Mouse (Mus musculus) neural tube, embryonic 15.5 days (tissue): ENCODE results near the gene Sgpp2. TPM values are rescaled to one million over a fixed set of nuclear protein-coding genes. Genes with fewer than 3 reads are reported as not detected.
A peak's percentile ranks its signal among the peaks of the same experiment; 100 is the strongest.

Experiments used
- ATAC-seq: fragments of 200-750 bp; cut with Nextera tagmentation; 2 replicates; pipeline ENCODE4 v1.8.0; 2017; ENCODE audit warnings: mild to moderate bottlenecking, moderate TSS enrichment, moderate library complexity; ENCODE audit not compliant: low FRiP score
- H3K27ac ChIP-seq: fragments of 300-500 bp; sonication (generic); replicated peaks from 2 replicates; pipeline ENCODE4 v1.5.1; 2015; ENCODE audit warnings: mild to moderate bottlenecking, inconsistent platforms
- H3K27me3 ChIP-seq: fragments of 300-500 bp; sonication (generic); replicated peaks from 2 replicates; pipeline ENCODE4 v1.6.1; 2015; ENCODE audit warnings: inconsistent platforms
- H3K36me3 ChIP-seq: fragments of 300-500 bp; sonication (generic); 2 replicates; pipeline ENCODE4 v1.6.1; 2015; ENCODE audit warnings: inconsistent platforms
- H3K4me1 ChIP-seq: fragments of 300-500 bp; sonication (generic); 2 replicates; pipeline ENCODE4 v1.6.1; 2015; ENCODE audit warnings: inconsistent platforms
- H3K4me2 ChIP-seq: fragments of 300-500 bp; sonication (generic); 2 replicates; pipeline ENCODE4 v1.6.1; 2015; ENCODE audit warnings: inconsistent platforms, mild to moderate bottlenecking, moderate library complexity
- H3K4me3 ChIP-seq: fragments of 300-500 bp; sonication (generic); replicated peaks from 2 replicates; pipeline ENCODE4 v1.5.1; 2015; ENCODE audit warnings: mild to moderate bottlenecking, inconsistent platforms
- H3K9ac ChIP-seq: fragments of 300-500 bp; sonication (generic); replicated peaks from 2 replicates; pipeline ENCODE4 v1.6.1; 2015; ENCODE audit warnings: mild to moderate bottlenecking, inconsistent platforms
- H3K9me3 ChIP-seq: fragments of 300-500 bp; sonication (generic); replicated peaks from 2 replicates; pipeline ENCODE4 v1.6.1; 2016; ENCODE audit warnings: inconsistent platforms
- WGBS: fragments of 180-500 bp; shearing (Covaris S2); methylation state at CpG from one replicate; pipeline ENCODE4 v1.1.7; 2015; ENCODE audit warnings: mixed read lengths; 5-methylcytosine and 5-hydroxymethylcytosine counted together
- polyA plus RNA-seq: library from polyadenylated mRNA; unstranded; fragments of >200 nt; fragmentation: Nextera tagmentation; extraction: Ambion mirVana; gene quantifications from 2 replicates; pipeline ENCODE4 v1.2.1, GENCODE M21; 2015

Gene Sgpp2
- polyA plus RNA-seq, 1 experiment from 2014 or later: 1.8 TPM

- Histone ChIP-seq H3K9me3 (no peaks in the 10 kb centered on the region), H3K27me3 (no peaks in the 10 kb centered on the region), H3K4me1 (0 out of 2 replicates have a peak, but pooled peaks cover 4% of the 10 kb centered on the region), H3K9ac (no peak overlapping the region), H3K4me3 (no peak overlapping the region), H3K36me3 (peaks cover 60% of the 10 kb centered on the region), H3K27ac (no peak overlapping the region), H3K4me2 (no peak overlapping the region)
- ATAC-seq: 0 out of 2 replicates have a peak, but pooled peaks have one; percentile 14
- WGBS: 31% methylated on average over 7 of the region's 7 CpGs
Observed at GRCm38 (mm10) chr1:78454659-78455058, 144.5 kb downstream of the Sgpp2 start.

Other genes starting within 250 kb of the Sgpp2 start
- gene Pax3, start 113.2 kb upstream of the Sgpp2 start, polyA plus RNA-seq: 2.5 and 3.4 TPM in 2 replicates
- 160 and 161 TPM in 2 replicates for gene Farsb, start 178.6 kb downstream of the Sgpp2 start, polyA plus RNA-seq
- gene Mogat1, start 200.6 kb downstream of the Sgpp2 start, polyA plus RNA-seq: 0.82 and 0.83 TPM in 2 replicates
- gene BC035947, start 201.8 kb downstream of the Sgpp2 start, polyA plus RNA-seq: 1.00 and 1.0 TPM in 2 replicates